In genomic region chr12:75453027-75453426, GRCm38 (mm10) we compare ENCODE assay signal across 11 mouse cellular contexts. TPM values are rescaled to one million over a fixed set of nuclear protein-coding genes. Genes with fewer than 3 reads are reported as not detected.
A peak's percentile ranks its signal among the peaks of the same experiment; 100 is the strongest.
DNase-seq lines count a peak whose midpoint lies in the region; ATAC-seq and TF ChIP-seq lines count a peak whose summit lies in the region.
"Had no signal": no experiment of that assay in that cellular context is flagged by ENCODE, and none has a peak within 500 bp of the region (broad histone marks: within the 10 kb centered on the region; RNA-seq: fewer than 3 reads in every experiment).

No protein-coding gene starts in this region.

- H3K27ac ChIP-seq in hindbrain, embryonic 11.5 days (ENCODE audit: low read depth, low read length), result no peak overlapping the region
- no peak overlapping the region for H3K27ac ChIP-seq in hindbrain, embryonic 12.5 days
- no peak overlapping the region for H3K27ac ChIP-seq in stomach, postnatal 0 days (replicated peaks)
- H3K27ac ChIP-seq: lung, embryonic 15.5 days had no signal

- no peak overlapping the region for H3K4me3 ChIP-seq in hindbrain, embryonic 11.5 days (ENCODE audit: low read depth, low read length)
- H3K4me3 ChIP-seq in hindbrain, embryonic 12.5 days, result no peak overlapping the region
- H3K4me3 ChIP-seq in stomach, postnatal 0 days (ENCODE audit: low read depth, low read length), result no peak overlapping the region
- H3K4me3 ChIP-seq: lung, embryonic 15.5 days had no signal

- DNase-seq in hindbrain, embryonic 11.5 days (ENCODE audit: low spot score), result peak; percentile 11
- peak; percentile 51 for DNase-seq in retina, embryonic 14.5 days (ENCODE audit: low spot score)
- DNase-seq in retina, postnatal 1 day, result no peak
- DNase-seq in Patski (ENCODE audit: low read depth, low spot score), result peak; percentile 27
- DNase-seq in stomach, postnatal 0 days (ENCODE audit: low spot score), result no peak
- no peak for DNase-seq in right cerebral cortex, postnatal 10 days (ENCODE audit: low spot score in 2 of 2)
- DNase-seq: gastrocnemius, postnatal 10 days; thymus, adult 18-20 months had no signal

- POLR2A ChIA-PET in Patski (lab: Charles Lee), result no interaction called here

- TF ChIP-seq CTCF in Patski (IDR thresholded peaks at IDR 0.05), result peak; percentile 64
- peak; percentile 55 for TF ChIP-seq CTCF in stomach, postnatal 0 days (IDR thresholded peaks at IDR 0.05; ENCODE audit: low read depth)

- no peaks in the 10 kb centered on the region for H3K27me3 ChIP-seq in hindbrain, embryonic 11.5 days (ENCODE audit: control insufficient read depth, insufficient read depth, low read length)
- no peaks in the 10 kb centered on the region for H3K27me3 ChIP-seq in hindbrain, embryonic 12.5 days
- H3K27me3 ChIP-seq in Patski, result no peaks in the 10 kb centered on the region
- no peaks in the 10 kb centered on the region for H3K27me3 ChIP-seq in stomach, postnatal 0 days (ENCODE audit: control insufficient read depth, insufficient read depth, low read length)
- H3K27me3 ChIP-seq: lung, embryonic 15.5 days had no signal

- no peak for ATAC-seq in hindbrain, embryonic 11.5 days (ENCODE audit: low FRiP score)
- no peak for ATAC-seq in hindbrain, embryonic 12.5 days (ENCODE audit: low FRiP score)
- ATAC-seq in Patski, result no peak
- ATAC-seq in stomach, postnatal 0 days (ENCODE audit: low FRiP score, low TSS enrichment), result no peak
- ATAC-seq: activated CD4-positive, CD25-positive, alpha-beta regulatory T cell, adult 4 months had no signal

- no peak for TF ChIP-seq EP300 in stomach, postnatal 0 days (optimal IDR thresholded peaks at IDR 0.05)

- CTCF ChIA-PET in Patski (lab: Charles Lee), result interaction anchor here (1.4 kb wide), 1 partner anchor 171 kb away, joined by 3 read pairs; no protein-coding TSS in a partner anchor

- in situ Hi-C loops in Patski (cut with MboI; ENCODE audit: low pct_unique_long_range_greater_than_20kb), result loop anchor here (25.0 kb wide), 1 partner anchor 734 kb away; the partner anchor contains the start of gene Esr2

- H3K9ac ChIP-seq in hindbrain, embryonic 11.5 days (ENCODE audit: low read depth, low read length), result no peak overlapping the region
- H3K9ac ChIP-seq in hindbrain, embryonic 12.5 days, result no peak overlapping the region
- no peak overlapping the region for H3K9ac ChIP-seq in stomach, postnatal 0 days (ENCODE audit: low read length)
- H3K9ac ChIP-seq: lung, embryonic 15.5 days had no signal

- no peaks in the 10 kb centered on the region for H3K9me3 ChIP-seq in hindbrain, embryonic 11.5 days (ENCODE audit: control insufficient read depth, low read length)
- no peaks in the 10 kb centered on the region for H3K9me3 ChIP-seq in hindbrain, embryonic 12.5 days (replicated peaks)
- H3K9me3 ChIP-seq in stomach, postnatal 0 days (ENCODE audit: control insufficient read depth, low read length), result no peaks in the 10 kb centered on the region
- H3K9me3 ChIP-seq: lung, embryonic 15.5 days had no signal

- no peaks in the 10 kb centered on the region for H3K36me3 ChIP-seq in hindbrain, embryonic 11.5 days (ENCODE audit: control insufficient read depth, insufficient read depth, low read length)
- H3K36me3 ChIP-seq in hindbrain, embryonic 12.5 days, result peaks cover 50% of the 10 kb centered on the region
- peaks cover 5% of the 10 kb centered on the region; the same call in 1 of the 2 replicates for H3K36me3 ChIP-seq in stomach, postnatal 0 days (ENCODE audit: control insufficient read depth, insufficient read depth, low read length)

- no peaks in the 10 kb centered on the region for H3K4me1 ChIP-seq in hindbrain, embryonic 11.5 days (replicated peaks; ENCODE audit: control insufficient read depth, insufficient read depth, low read length)
- H3K4me1 ChIP-seq in hindbrain, embryonic 12.5 days, result no peaks in the 10 kb centered on the region
- H3K4me1 ChIP-seq in stomach, postnatal 0 days (replicated peaks; ENCODE audit: control insufficient read depth, insufficient read depth), result no peaks in the 10 kb centered on the region

- 84% methylated on average over 4 of the region's 4 CpGs for WGBS in hindbrain, embryonic 11.5 days
- WGBS in hindbrain, embryonic 12.5 days, result 81% methylated on average over 4 of the region's 4 CpGs
- WGBS in stomach, postnatal 0 days, result 84% methylated on average over 4 of the region's 4 CpGs

- H3K4me2 ChIP-seq in hindbrain, embryonic 11.5 days (replicated peaks; ENCODE audit: low read depth, low read length), result no peak overlapping the region
- no peak overlapping the region for H3K4me2 ChIP-seq in hindbrain, embryonic 12.5 days (replicated peaks)
- no peak overlapping the region for H3K4me2 ChIP-seq in stomach, postnatal 0 days (replicated peaks; ENCODE audit: low read depth)
- H3K4me2 ChIP-seq: lung, embryonic 15.5 days had no signal

RNA-seq across cellular contexts. Expression of gene Gphb5, which starts 36.4 kb away (rescaled TPM):
- not detected in 2 replicates for polyA plus RNA-seq in hindbrain, embryonic 11.5 days (2014; fragmentation: Nextera tagmentation; extraction: Ambion mirVana)
- not detected in 2 replicates for polyA plus RNA-seq in hindbrain, embryonic 12.5 days (2016; fragmentation: Nextera tagmentation; extraction: Ambion mirVana)
- polyA plus RNA-seq in Patski (2021), result not detected
- not detected in 2 replicates for polyA plus RNA-seq in stomach, postnatal 0 days (2015; fragmentation: Nextera tagmentation; extraction: Ambion mirVana)
- polyA plus RNA-seq: activated CD4-positive, CD25-positive, alpha-beta regulatory T cell, adult 4 months; lung, embryonic 15.5 days had no signal

Comparison
In these comparisons a context has a peak if more than half of its experiments do, and no peak if none do; other contexts are left out.
1. DNase-seq: peak in hindbrain, embryonic 11.5 days (single experiment), retina, embryonic 14.5 days (single experiment) and Patski (single experiment); none in retina, postnatal 1 day (single experiment), stomach, postnatal 0 days (single experiment) and right cerebral cortex, postnatal 10 days (0 of 2).